Mouse (Mus musculus): ENCODE measurements around the gene Lor. TPM values are rescaled to one million over a fixed set of nuclear protein-coding genes. Genes with fewer than 3 reads are reported as not detected.

Gene Lor
- polyA plus RNA-seq, 1 experiment from 2014 or later = 0.25 TPM

Small RNA genes lying within 50 kb of the gene (microRNA-seq; reads per million reads assigned to microRNA genes)
- gene Gm25145 = not detected

Other genes with a start within 250 kb of the Lor start
- not detected in 2 replicates for gene Pglyrp3, start 68.6 kb downstream of the Lor start, polyA plus RNA-seq (2016; fragmentation: Nextera tagmentation; extraction: Ambion mirVana)
- not detected in 2 replicates for gene Prr9, start 40.8 kb upstream of the Lor start, polyA plus RNA-seq (2016; fragmentation: Nextera tagmentation; extraction: Ambion mirVana)
- gene Lelp1, start 59.6 kb upstream of the Lor start, polyA plus RNA-seq (2016; fragmentation: Nextera tagmentation; extraction: Ambion mirVana) = not detected in 2 replicates
- not detected in 2 replicates for gene Sprr2a1, start 132.7 kb upstream of the Lor start, polyA plus RNA-seq (2016; fragmentation: Nextera tagmentation; extraction: Ambion mirVana)
- not detected in 2 replicates for gene Sprr2a2, start 132.8 kb upstream of the Lor start, polyA plus RNA-seq (2016; fragmentation: Nextera tagmentation; extraction: Ambion mirVana)
- gene Sprr2a3, start 202.3 kb upstream of the Lor start, polyA plus RNA-seq (2016; fragmentation: Nextera tagmentation; extraction: Ambion mirVana) = not detected in 2 replicates
- gene Sprr2b, start 233.5 kb upstream of the Lor start, polyA plus RNA-seq (2016; fragmentation: Nextera tagmentation; extraction: Ambion mirVana) = not detected in 2 replicates

Data from forebrain, embryonic 10.5 days (tissue).